Mouse (Mus musculus): ENCODE results near the gene Pitpnm3. TPM values are rescaled to one million over a fixed set of nuclear protein-coding genes. Genes with fewer than 3 reads are reported as not detected.

The Pitpnm3 gene
- polyA plus RNA-seq, 1 experiment from 2014 or later, result 0.60 TPM

- no peak overlapping the region for H3K4me3 ChIP-seq
- no peaks in the 10 kb centered on the region for H3K4me1 ChIP-seq
- 68% methylated on average over 4 of the region's 4 CpGs for WGBS
- H3K36me3 ChIP-seq, result no peaks in the 10 kb centered on the region
- no peak overlapping the region for H3K27ac ChIP-seq
- ATAC-seq (ENCODE audit: low FRiP score, low read depth), result no peak
- H3K9ac ChIP-seq, result no peak overlapping the region
- H3K9me3 ChIP-seq, result no peaks in the 10 kb centered on the region
- no peak overlapping the region for H3K4me2 ChIP-seq (replicated peaks)
- H3K27me3 ChIP-seq (replicated peaks), result no peaks in the 10 kb centered on the region
These were observed 22.3 kb downstream of the Pitpnm3 start for GRCm38 (mm10) chr11:72113296-72113695.

DNA sequence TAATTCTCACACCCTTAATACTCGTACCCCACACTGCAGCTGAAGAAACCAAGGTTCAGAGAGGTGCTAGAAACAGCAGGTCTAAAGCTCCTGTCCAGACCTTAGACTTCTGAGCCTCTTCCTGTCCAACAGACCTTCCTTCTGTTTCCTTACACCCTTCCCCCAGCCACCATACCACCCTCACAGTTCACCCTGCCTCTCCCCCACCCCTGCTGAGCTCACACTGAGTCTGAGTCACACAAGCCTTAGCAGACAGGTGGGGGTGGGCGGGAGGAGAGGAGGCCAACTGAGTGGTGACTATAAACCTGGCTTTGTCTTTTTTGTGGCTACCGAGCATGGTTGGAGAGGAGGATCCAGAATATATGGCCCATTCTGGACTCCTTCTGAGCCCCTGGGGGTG is 24.9 kb downstream of the Pitpnm3 start:
- Histone ChIP-seq H3K4me2 (replicated peaks) (no peak overlapping the region), H3K4me3 (no peak overlapping the region), H3K4me1 (no peaks in the 10 kb centered on the region), H3K9me3 (no peaks in the 10 kb centered on the region), H3K9ac (no peak overlapping the region), H3K27ac (no peak overlapping the region), H3K36me3 (no peaks in the 10 kb centered on the region), H3K27me3 (replicated peaks) (no peaks in the 10 kb centered on the region)
- ATAC-seq (ENCODE audit: low FRiP score, low read depth), result no peak
- 34% methylated on average over 3 of the region's 3 CpGs for WGBS

- 0 out of 2 replicates have a peak, but pooled peaks cover 3% of the 10 kb centered on the region for H3K4me1 ChIP-seq
- no peak for ATAC-seq (ENCODE audit: low FRiP score, low read depth)
- H3K27ac ChIP-seq, result peak overlapping the region; percentile 10; the same call in 1 of the 2 replicates
- no peaks in the 10 kb centered on the region for H3K36me3 ChIP-seq
- no peaks in the 10 kb centered on the region for H3K27me3 ChIP-seq (replicated peaks)
- WGBS, result 83% methylated on average over 8 of the region's 8 CpGs
- H3K9me3 ChIP-seq, result no peaks in the 10 kb centered on the region
- H3K4me2 ChIP-seq (replicated peaks), result no peak overlapping the region
- no peak overlapping the region for H3K9ac ChIP-seq
- H3K4me3 ChIP-seq, result no peak overlapping the region
These were observed 31.4 kb downstream of the Pitpnm3 start for GRCm38 (mm10) chr11:72104223-72104622.

GRCm38 (mm10) chr11:72103530-72103929 is 32.0 kb downstream of the Pitpnm3 start:
- no peak for ATAC-seq (ENCODE audit: low FRiP score, low read depth)
- Histone ChIP-seq H3K27me3 (replicated peaks) (no peaks in the 10 kb centered on the region), H3K4me3 (no peak overlapping the region), H3K9me3 (no peaks in the 10 kb centered on the region), H3K27ac (no peak overlapping the region), H3K4me1 (0 out of 2 replicates have a peak, but pooled peaks cover 3% of the 10 kb centered on the region), H3K36me3 (no peaks in the 10 kb centered on the region), H3K9ac (no peak overlapping the region), H3K4me2 (replicated peaks) (no peak overlapping the region)
- 73% methylated on average over 7 of the region's 7 CpGs for WGBS

GRCm38 (mm10) chr11:72100996-72101395 is 34.6 kb downstream of the Pitpnm3 start:
- H3K4me2 ChIP-seq (replicated peaks), result no peak overlapping the region
- H3K27me3 ChIP-seq (replicated peaks), result no peaks in the 10 kb centered on the region
- H3K27ac ChIP-seq, result no peak overlapping the region
- H3K4me1 ChIP-seq, result 0 out of 2 replicates have a peak, but pooled peaks cover 3% of the 10 kb centered on the region
- no peak overlapping the region for H3K4me3 ChIP-seq
- ATAC-seq (ENCODE audit: low FRiP score, low read depth), result no peak
- H3K9me3 ChIP-seq, result no peaks in the 10 kb centered on the region
- no peak overlapping the region for H3K9ac ChIP-seq
- H3K36me3 ChIP-seq, result no peaks in the 10 kb centered on the region
- WGBS, result 93% methylated on average over 4 of the region's 4 CpGs

DNA sequence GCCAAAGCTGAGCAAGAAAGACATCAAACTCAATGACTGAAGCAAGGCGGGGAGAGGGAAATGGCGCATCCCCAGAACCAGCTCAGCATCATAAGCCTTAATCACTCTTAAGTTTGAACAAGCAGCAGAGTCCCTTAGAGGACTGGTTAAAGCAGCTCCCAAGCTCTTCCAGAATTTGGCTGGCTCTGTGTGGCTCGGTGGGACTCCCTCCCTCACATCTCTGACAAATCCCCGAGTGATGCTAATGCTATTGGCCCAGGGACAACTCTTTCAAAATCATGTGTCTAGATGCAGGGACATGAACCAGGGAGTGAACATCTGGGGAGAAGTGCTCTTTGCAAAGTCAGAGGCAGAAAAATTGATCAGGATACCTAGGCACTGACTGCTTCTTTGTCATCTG is 36.4 kb downstream of the Pitpnm3 start:
- no peak for ATAC-seq (ENCODE audit: low FRiP score, low read depth)
- no peak overlapping the region for H3K4me3 ChIP-seq
- H3K27ac ChIP-seq, result no peak overlapping the region
- no peaks in the 10 kb centered on the region for H3K27me3 ChIP-seq (replicated peaks)
- H3K36me3 ChIP-seq, result no peaks in the 10 kb centered on the region
- no peak overlapping the region for H3K4me2 ChIP-seq (replicated peaks)
- H3K9ac ChIP-seq, result no peak overlapping the region
- no peaks in the 10 kb centered on the region for H3K9me3 ChIP-seq
- peaks cover 4% of the 10 kb centered on the region for H3K4me1 ChIP-seq
- 85% methylated on average over 4 of the region's 4 CpGs for WGBS

- no peaks in the 10 kb centered on the region for H3K9me3 ChIP-seq
- H3K27ac ChIP-seq, result no peak overlapping the region
- WGBS, result 70% methylated on average over 3 of the region's 3 CpGs
- no peaks in the 10 kb centered on the region for H3K36me3 ChIP-seq
- peaks cover 6% of the 10 kb centered on the region for H3K4me1 ChIP-seq
- ATAC-seq (ENCODE audit: low FRiP score, low read depth), result no peak
- no peaks in the 10 kb centered on the region for H3K27me3 ChIP-seq (replicated peaks)
- no peak overlapping the region for H3K4me2 ChIP-seq (replicated peaks)
- no peak overlapping the region for H3K4me3 ChIP-seq
- no peak overlapping the region for H3K9ac ChIP-seq
These were observed 37.6 kb downstream of the Pitpnm3 start for GRCm38 (mm10) chr11:72098027-72098426.

DNA sequence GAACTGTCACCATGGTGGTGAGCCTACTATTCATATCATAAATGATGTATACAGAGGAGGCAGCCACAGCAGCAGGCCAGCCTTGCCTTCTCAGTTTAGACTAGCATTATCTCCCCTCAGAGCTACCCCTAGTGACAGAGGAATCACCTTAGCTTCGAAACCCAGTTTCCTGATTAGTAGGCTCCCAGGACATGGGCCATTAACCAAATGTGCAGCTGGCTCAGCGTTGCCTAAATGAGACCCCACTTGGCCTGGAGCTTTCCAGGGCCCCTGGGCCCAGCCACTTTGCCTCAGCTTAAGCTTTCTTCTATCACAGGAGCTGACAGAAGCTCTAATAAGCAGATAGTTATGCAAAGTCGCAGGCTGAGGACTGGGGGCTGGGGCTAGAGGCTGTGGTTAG is 39.6 kb downstream of the Pitpnm3 start:
- 28% methylated on average over 3 of the region's 3 CpGs for WGBS
- Histone ChIP-seq H3K4me3 (no peak overlapping the region), H3K4me2 (replicated peaks) (no peak overlapping the region), H3K9me3 (no peaks in the 10 kb centered on the region), H3K27ac (no peak overlapping the region), H3K36me3 (no peaks in the 10 kb centered on the region), H3K27me3 (replicated peaks) (no peaks in the 10 kb centered on the region), H3K4me1 (peaks cover 6% of the 10 kb centered on the region), H3K9ac (no peak overlapping the region)
- ATAC-seq (ENCODE audit: low FRiP score, low read depth), result 0 out of 2 replicates have a peak, but pooled peaks have one; percentile 41

DNA sequence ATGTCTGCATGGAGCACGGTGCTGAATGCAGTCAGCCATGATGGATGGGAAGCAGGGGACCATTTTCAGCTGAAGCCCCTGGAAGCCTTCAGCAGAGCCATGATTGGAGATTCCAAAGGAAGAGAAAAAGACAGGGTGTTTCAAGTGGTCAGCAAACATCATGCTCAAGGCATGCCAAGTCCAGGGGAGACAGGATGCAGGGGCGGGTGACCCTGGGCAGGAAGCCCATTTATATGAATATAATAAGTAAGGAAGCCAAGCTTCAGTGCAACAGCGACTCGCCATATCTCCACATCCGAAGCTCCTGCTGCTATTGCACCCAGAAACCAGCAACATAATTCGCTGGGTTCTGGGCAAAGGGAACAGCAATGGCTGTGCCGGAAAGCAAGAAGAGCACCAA is 41.1 kb downstream of the Pitpnm3 start:
- no peaks in the 10 kb centered on the region for H3K9me3 ChIP-seq
- H3K9ac ChIP-seq, result no peak overlapping the region
- peaks cover 6% of the 10 kb centered on the region for H3K4me1 ChIP-seq
- WGBS, result 82% methylated on average over 7 of the region's 7 CpGs
- no peaks in the 10 kb centered on the region for H3K36me3 ChIP-seq
- no peak for ATAC-seq (ENCODE audit: low FRiP score, low read depth)
- no peak overlapping the region for H3K4me2 ChIP-seq (replicated peaks)
- H3K27ac ChIP-seq, result no peak overlapping the region
- no peaks in the 10 kb centered on the region for H3K27me3 ChIP-seq (replicated peaks)
- H3K4me3 ChIP-seq, result no peak overlapping the region

DNA sequence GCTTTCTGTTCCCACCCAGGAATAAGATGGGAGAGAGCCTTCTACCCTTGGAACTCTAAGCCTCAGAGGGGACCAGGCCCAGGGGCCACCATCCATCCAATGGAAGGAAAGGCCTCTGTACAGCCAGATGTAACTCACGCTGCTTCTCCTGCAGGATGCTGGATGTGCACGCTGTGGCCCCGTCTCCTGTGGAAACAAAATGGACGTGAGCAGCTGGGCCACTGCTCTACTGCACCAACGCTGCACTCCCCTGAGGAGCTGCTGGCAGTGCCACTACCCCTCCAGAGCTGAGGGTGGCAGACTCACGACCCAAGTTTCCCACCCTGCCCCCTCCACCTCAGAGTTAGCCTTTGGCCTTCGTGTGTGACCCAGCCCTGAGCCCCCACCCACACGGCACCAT is 43.2 kb downstream of the Pitpnm3 start:
- H3K4me3 ChIP-seq, result no peak overlapping the region
- peaks cover 10% of the 10 kb centered on the region for H3K4me1 ChIP-seq
- no peak overlapping the region for H3K27ac ChIP-seq
- no peak overlapping the region for H3K4me2 ChIP-seq (replicated peaks)
- no peaks in the 10 kb centered on the region for H3K9me3 ChIP-seq
- H3K36me3 ChIP-seq, result no peaks in the 10 kb centered on the region
- WGBS, result 80% methylated on average over 8 of the region's 8 CpGs
- ATAC-seq (ENCODE audit: low FRiP score, low read depth), result no peak
- H3K27me3 ChIP-seq (replicated peaks), result no peaks in the 10 kb centered on the region
- no peak overlapping the region for H3K9ac ChIP-seq

DNA sequence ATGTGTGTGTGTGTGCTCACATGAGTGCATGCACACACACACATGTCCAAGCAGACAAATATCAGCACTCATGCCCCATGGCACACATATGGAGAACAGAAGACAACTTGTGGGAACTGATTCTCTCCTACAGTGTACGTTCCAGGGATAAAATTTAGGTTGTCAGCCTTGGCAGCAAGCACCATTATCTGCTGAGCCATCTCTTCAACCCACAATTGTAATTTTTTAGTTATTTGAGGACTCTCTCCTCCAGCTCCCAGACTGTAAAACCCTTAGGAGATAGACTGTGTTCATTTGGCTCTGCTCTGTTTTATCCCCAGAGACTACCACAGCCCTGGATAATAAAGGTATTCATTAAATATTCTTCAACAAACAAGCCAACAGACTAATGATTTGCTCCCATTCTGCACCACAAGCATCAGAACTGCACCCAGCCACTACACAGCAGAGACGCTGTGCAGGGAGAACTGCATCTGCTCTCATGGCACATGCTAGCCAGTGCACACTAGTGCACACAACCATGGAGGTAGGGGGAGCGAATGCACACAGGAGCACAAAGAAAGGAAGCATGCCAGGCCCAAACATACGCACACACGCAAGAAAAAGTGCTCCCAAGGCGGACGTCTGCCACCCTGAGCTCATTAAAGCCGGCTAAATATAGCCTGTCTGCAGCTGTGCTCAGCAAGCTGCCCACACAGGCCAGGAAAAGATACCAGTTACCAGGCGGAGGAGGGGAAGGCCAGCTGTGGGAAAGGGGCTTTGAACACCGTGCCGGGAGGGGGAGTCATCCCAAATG is 49.1 kb downstream of the Pitpnm3 start:
- H3K27me3 ChIP-seq (replicated peaks), result no peaks in the 10 kb centered on the region
- ATAC-seq (ENCODE audit: low FRiP score, low read depth), result no peak; the same call in 1 of the 2 replicates
- no peak overlapping the region for H3K4me3 ChIP-seq
- no peaks in the 10 kb centered on the region for H3K9me3 ChIP-seq
- H3K4me2 ChIP-seq (replicated peaks), result no peak overlapping the region
- H3K27ac ChIP-seq, result peak overlapping the region; percentile 48; the same call in 1 of the 2 replicates
- H3K36me3 ChIP-seq, result no peaks in the 10 kb centered on the region
- H3K4me1 ChIP-seq, result peaks cover 18% of the 10 kb centered on the region
- 41% methylated on average over 11 of the region's 11 CpGs for WGBS
- no peak overlapping the region for H3K9ac ChIP-seq

DNA sequence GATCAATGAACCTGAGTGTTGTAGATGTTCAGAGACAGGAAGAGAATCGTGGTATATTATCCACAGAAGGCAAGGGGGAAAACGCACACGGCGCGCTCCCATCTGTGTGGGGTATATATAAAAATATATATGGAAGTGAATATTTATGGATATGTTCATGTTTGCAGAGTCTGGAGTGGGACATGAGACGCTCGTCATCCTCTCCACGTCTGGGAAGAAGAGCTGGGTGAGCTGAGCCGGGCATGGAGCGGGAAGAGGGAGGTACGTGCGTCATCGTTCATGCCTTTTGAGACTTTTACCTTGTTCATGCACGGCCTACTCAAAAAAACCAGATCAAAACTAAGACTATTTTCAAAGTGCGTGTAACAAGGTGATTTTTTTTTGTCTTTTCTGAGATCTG is 51.2 kb downstream of the Pitpnm3 start:
- WGBS, result 96% methylated on average over 15 of the region's 15 CpGs
- Histone ChIP-seq H3K4me1 (peaks cover 18% of the 10 kb centered on the region), H3K36me3 (no peaks in the 10 kb centered on the region), H3K27me3 (replicated peaks) (no peaks in the 10 kb centered on the region), H3K4me3 (no peak overlapping the region), H3K9me3 (no peaks in the 10 kb centered on the region), H3K4me2 (replicated peaks) (no peak overlapping the region), H3K27ac (no peak overlapping the region), H3K9ac (no peak overlapping the region)
- no peak for ATAC-seq (ENCODE audit: low FRiP score, low read depth)

- no peak overlapping the region for H3K4me2 ChIP-seq (replicated peaks)
- H3K27me3 ChIP-seq (replicated peaks), result no peaks in the 10 kb centered on the region
- H3K9ac ChIP-seq, result no peak overlapping the region
- H3K4me1 ChIP-seq, result peaks cover 14% of the 10 kb centered on the region; the same call in 1 of the 2 replicates
- H3K4me3 ChIP-seq, result no peak overlapping the region
- 96% methylated on average over 4 of the region's 4 CpGs for WGBS
- no peaks in the 10 kb centered on the region for H3K36me3 ChIP-seq
- no peak for ATAC-seq (ENCODE audit: low FRiP score, low read depth)
- H3K9me3 ChIP-seq, result no peaks in the 10 kb centered on the region
- H3K27ac ChIP-seq, result no peak overlapping the region
These were observed 53.0 kb downstream of the Pitpnm3 start for GRCm38 (mm10) chr11:72082601-72083000.

All from neural tube, embryonic 12.5 days (tissue).